Mouse (Mus musculus): ENCODE measurements around the gene Unc5b.

The Unc5b gene

GRCm38 (mm10) chr10:60716449-60716848, 114.9 kb downstream of the Unc5b start:
- DNase-seq = no peak
